Mouse (Mus musculus) cerebellum, adult 9-10 months (tissue): ENCODE measurements around the gene Psmd11.

Experiments used
- DNase-seq: peaks from one replicate; pipeline ENCODE4 v3.0.0; 2022

Gene Psmd11

GRCm38 (mm10) chr11:80483536-80484067 lies 55.2 kb downstream of the Psmd11 start:
- DNase-seq = peak; percentile 69

- peak; percentile 97 for DNase-seq
Observed at GRCm38 (mm10) chr11:80484191-80484791, 55.9 kb downstream of the Psmd11 start.

GRCm38 (mm10) chr11:80485120-80485551 lies 56.7 kb downstream of the Psmd11 start:
- DNase-seq = no peak

- peak; percentile 59 for DNase-seq
Observed at GRCm38 (mm10) chr11:80485622-80486206, 57.3 kb downstream of the Psmd11 start.

GRCm38 (mm10) chr11:80487904-80488587 lies 59.6 kb downstream of the Psmd11 start:
- no peak for DNase-seq

GRCm38 (mm10) chr11:80489172-80489881 lies 60.9 kb downstream of the Psmd11 start:
- peak; percentile 52 for DNase-seq

GRCm38 (mm10) chr11:80489882-80490196 lies 61.4 kb downstream of the Psmd11 start:
- no peak for DNase-seq

- no peak for DNase-seq
Observed at GRCm38 (mm10) chr11:80490831-80491230, 62.4 kb downstream of the Psmd11 start.

GRCm38 (mm10) chr11:80493186-80493585 lies 64.8 kb downstream of the Psmd11 start:
- no peak for DNase-seq

GRCm38 (mm10) chr11:80494852-80495251 lies 66.4 kb downstream of the Psmd11 start:
- no peak for DNase-seq

- no peak for DNase-seq
Observed at GRCm38 (mm10) chr11:80495972-80496371, 67.6 kb downstream of the Psmd11 start.

GRCm38 (mm10) chr11:80496640-80497039 lies 68.2 kb downstream of the Psmd11 start:
- no peak for DNase-seq

- DNase-seq = no peak
Observed at GRCm38 (mm10) chr11:80497225-80497919, 69.0 kb downstream of the Psmd11 start.

GRCm38 (mm10) chr11:80498328-80499070 lies 70.1 kb downstream of the Psmd11 start:
- no peak for DNase-seq

- no peak for DNase-seq
Observed at GRCm38 (mm10) chr11:80499550-80499952, 71.1 kb downstream of the Psmd11 start.

- no peak for DNase-seq
Observed at GRCm38 (mm10) chr11:80503281-80503680, 74.9 kb downstream of the Psmd11 start.

- peak; percentile 44 for DNase-seq
Observed at GRCm38 (mm10) chr11:80503726-80504452, 75.5 kb downstream of the Psmd11 start.

- no peak for DNase-seq
Observed at GRCm38 (mm10) chr11:80504519-80505385, 76.3 kb downstream of the Psmd11 start.

GRCm38 (mm10) chr11:80505581-80505980 lies 77.2 kb downstream of the Psmd11 start:
- no peak for DNase-seq

GRCm38 (mm10) chr11:80506483-80506882 lies 78.1 kb downstream of the Psmd11 start:
- no peak for DNase-seq
